Mouse (Mus musculus): ENCODE results near the gene Mknk2.

DNA sequence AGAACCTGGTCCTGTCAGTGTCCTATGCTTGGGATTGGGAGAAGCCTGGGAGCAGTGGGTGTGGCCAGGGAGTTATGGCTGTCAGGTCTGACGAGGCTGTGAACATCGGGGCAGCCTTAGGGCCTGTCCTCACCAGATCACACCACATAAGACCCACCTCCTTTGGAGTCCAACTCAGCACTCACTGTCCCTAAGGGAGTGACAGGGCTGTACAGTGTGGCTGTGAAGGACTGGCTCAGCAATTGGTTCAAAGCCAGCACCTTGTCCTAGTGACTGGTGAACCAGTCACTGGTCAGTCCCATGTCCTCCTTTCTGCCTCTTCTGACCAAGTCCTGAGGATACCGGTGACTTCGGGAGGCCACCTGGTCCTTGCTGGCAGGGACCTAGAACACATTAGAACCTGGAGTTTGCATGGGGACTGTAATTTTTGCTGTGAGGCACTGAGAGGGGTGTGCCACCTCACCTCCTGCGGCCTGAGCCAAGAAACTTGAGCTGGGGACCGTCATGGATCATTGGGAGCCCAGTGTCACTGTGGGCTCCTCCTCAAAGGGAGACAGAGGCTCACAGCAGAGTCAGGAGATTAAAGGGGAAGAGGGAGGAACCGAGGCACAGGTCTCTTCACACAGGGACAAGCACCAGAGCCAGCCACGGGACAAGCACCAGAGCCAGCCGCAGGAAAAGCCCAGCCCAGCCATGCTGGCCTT, 1.8 kb upstream of the Mknk2 start:
- no peak for TF ChIP-seq CTCF (IDR thresholded peaks at IDR 0.05; ENCODE audit: extremely low read depth, insufficient read depth, low read length)
- no peak for TF ChIP-seq POLR2A (IDR thresholded peaks at IDR 0.05; ENCODE audit: extremely low read depth, insufficient read depth, low read length)
